Mouse (Mus musculus): ENCODE measurements around the gene Ddit4. TPM values are rescaled to one million over a fixed set of nuclear protein-coding genes. Genes with fewer than 3 reads are reported as not detected.

The Ddit4 gene
- polyA plus RNA-seq, 1 experiment from 2014 or later, result 97.1 TPM

- H3K4me3 ChIP-seq (ENCODE audit: low read length), result no peak overlapping the region
- no peak overlapping the region for H3K4me2 ChIP-seq (ENCODE audit: low read length)
- peak overlapping the region; percentile 41 for H3K9ac ChIP-seq (ENCODE audit: low read depth, low read length)
- no peaks in the 10 kb centered on the region for H3K9me3 ChIP-seq (ENCODE audit: control insufficient read depth, low read length)
- no peaks in the 10 kb centered on the region for H3K27me3 ChIP-seq (replicated peaks; ENCODE audit: control insufficient read depth, insufficient read depth, low read length)
- H3K27ac ChIP-seq (ENCODE audit: low read depth, low read length), result peak overlapping the region; percentile 34
- ATAC-seq, result no peak
- peaks cover 46% of the 10 kb centered on the region for H3K4me1 ChIP-seq (ENCODE audit: control insufficient read depth, insufficient read depth, low read depth, low read length)
- H3K36me3 ChIP-seq (ENCODE audit: control insufficient read depth, insufficient read depth, low read length), result no peaks in the 10 kb centered on the region
- WGBS, result 54% methylated on average over 7 of the region's 7 CpGs
These were observed 48.5 kb downstream of the Ddit4 start for GRCm38 (mm10) chr10:59903170-59903569.

- ATAC-seq, result no peak
- whole genome bisulfite sequencing, result 56% methylated on average over 8 of the region's 8 CpGs
- H3K9ac ChIP-seq (ENCODE audit: low read depth, low read length), result no peak overlapping the region
These were observed 49.0 kb downstream of the Ddit4 start for GRCm38 (mm10) chr10:59902606-59902990.

GRCm38 (mm10) chr10:59901986-59902605 is 49.5 kb downstream of the Ddit4 start:
- Histone ChIP-seq H3K27me3 (replicated peaks; ENCODE audit: control insufficient read depth, insufficient read depth, low read length) (no peaks in the 10 kb centered on the region), H3K9ac (ENCODE audit: low read depth, low read length) (no peak overlapping the region), H3K9me3 (ENCODE audit: control insufficient read depth, low read length) (no peaks in the 10 kb centered on the region), H3K27ac (ENCODE audit: low read depth, low read length) (peak overlapping the region; percentile 97; the same call in 1 of the 2 replicates), H3K4me3 (ENCODE audit: low read length) (no peak overlapping the region), H3K36me3 (ENCODE audit: control insufficient read depth, insufficient read depth, low read length) (no peaks in the 10 kb centered on the region), H3K4me2 (ENCODE audit: low read length) (no peak overlapping the region), H3K4me1 (ENCODE audit: control insufficient read depth, insufficient read depth, low read depth, low read length) (peaks cover 50% of the 10 kb centered on the region)
- 54% methylated on average over 8 of the region's 8 CpGs for WGBS
- ATAC-seq, result no peak

More at GRCm38 (mm10) chr10:59902606-59902990, 49.0 kb downstream of the Ddit4 start:
- Histone ChIP-seq H3K9me3 (ENCODE audit: control insufficient read depth, low read length) (no peaks in the 10 kb centered on the region), H3K27ac (ENCODE audit: low read depth, low read length) (peak overlapping the region; percentile 29; the same call in 1 of the 2 replicates), H3K27me3 (replicated peaks; ENCODE audit: control insufficient read depth, insufficient read depth, low read length) (no peaks in the 10 kb centered on the region), H3K4me3 (ENCODE audit: low read length) (no peak overlapping the region), H3K4me2 (ENCODE audit: low read length) (no peak overlapping the region), H3K36me3 (ENCODE audit: control insufficient read depth, insufficient read depth, low read length) (no peaks in the 10 kb centered on the region), H3K4me1 (ENCODE audit: control insufficient read depth, insufficient read depth, low read depth, low read length) (peaks cover 46% of the 10 kb centered on the region)

GRCm38 (mm10) chr10:59901463-59901862 is 50.2 kb downstream of the Ddit4 start:
- Histone ChIP-seq H3K27me3 (replicated peaks; ENCODE audit: control insufficient read depth, insufficient read depth, low read length) (no peaks in the 10 kb centered on the region), H3K4me1 (ENCODE audit: control insufficient read depth, insufficient read depth, low read depth, low read length) (peaks cover 56% of the 10 kb centered on the region), H3K9me3 (ENCODE audit: control insufficient read depth, low read length) (no peaks in the 10 kb centered on the region), H3K4me3 (ENCODE audit: low read length) (no peak overlapping the region), H3K36me3 (ENCODE audit: control insufficient read depth, insufficient read depth, low read length) (peaks cover under 1% of the 10 kb centered on the region; the same call in 1 of the 2 replicates), H3K27ac (ENCODE audit: low read depth, low read length) (peak overlapping the region; percentile 97), H3K4me2 (ENCODE audit: low read length) (no peak overlapping the region), H3K9ac (ENCODE audit: low read depth, low read length) (no peak overlapping the region)
- WGBS, result 92% methylated on average over 1 of the region's 1 CpGs
- ATAC-seq, result no peak

GRCm38 (mm10) chr10:59900939-59901338 is 50.7 kb downstream of the Ddit4 start:
- Histone ChIP-seq H3K9me3 (ENCODE audit: control insufficient read depth, low read length) (no peaks in the 10 kb centered on the region), H3K4me3 (ENCODE audit: low read length) (no peak overlapping the region), H3K4me2 (ENCODE audit: low read length) (no peak overlapping the region), H3K27ac (ENCODE audit: low read depth, low read length) (peak overlapping the region; percentile 97), H3K27me3 (replicated peaks; ENCODE audit: control insufficient read depth, insufficient read depth, low read length) (no peaks in the 10 kb centered on the region), H3K9ac (ENCODE audit: low read depth, low read length) (no peak overlapping the region), H3K4me1 (ENCODE audit: control insufficient read depth, insufficient read depth, low read depth, low read length) (peaks cover 59% of the 10 kb centered on the region), H3K36me3 (ENCODE audit: control insufficient read depth, insufficient read depth, low read length) (peaks cover 5% of the 10 kb centered on the region; the same call in 1 of the 2 replicates)
- WGBS, result 47% methylated on average over 4 of the region's 4 CpGs
- ATAC-seq, result no peak

GRCm38 (mm10) chr10:59900174-59900435 is 51.5 kb downstream of the Ddit4 start:
- H3K9me3 ChIP-seq (ENCODE audit: control insufficient read depth, low read length), result no peaks in the 10 kb centered on the region
- peaks cover 8% of the 10 kb centered on the region; the same call in 1 of the 2 replicates for H3K36me3 ChIP-seq (ENCODE audit: control insufficient read depth, insufficient read depth, low read length)
- H3K4me1 ChIP-seq (ENCODE audit: control insufficient read depth, insufficient read depth, low read depth, low read length), result peaks cover 59% of the 10 kb centered on the region
- H3K27ac ChIP-seq (ENCODE audit: low read depth, low read length), result peak overlapping the region; percentile 97
- peak overlapping the region; percentile 42 for H3K9ac ChIP-seq (ENCODE audit: low read depth, low read length)
- WGBS, result 25% methylated on average over 4 of the region's 4 CpGs
- H3K27me3 ChIP-seq (replicated peaks; ENCODE audit: control insufficient read depth, insufficient read depth, low read length), result no peaks in the 10 kb centered on the region
- ATAC-seq, result no peak
- H3K4me2 ChIP-seq (ENCODE audit: low read length), result peak overlapping the region; percentile 26; the same call in 1 of the 2 replicates
- H3K4me3 ChIP-seq (ENCODE audit: low read length), result no peak overlapping the region

Other genes with a start within 250 kb of the Ddit4 start
- gene Micu1, start 249.4 kb downstream of the Ddit4 start, polyA plus RNA-seq (2015; fragmentation: Nextera tagmentation; extraction: Ambion mirVana), result 85.0 and 87.1 TPM in 2 replicates
- gene Dnajb12, start 72.3 kb downstream of the Ddit4 start, polyA plus RNA-seq (2015; fragmentation: Nextera tagmentation; extraction: Ambion mirVana), result 20.6 and 23.7 TPM in 2 replicates
- 47.7 and 48.3 TPM in 2 replicates for gene Ascc1, start 51.0 kb upstream of the Ddit4 start, polyA plus RNA-seq (2015; fragmentation: Nextera tagmentation; extraction: Ambion mirVana)
- gene Anapc16, start 51.3 kb upstream of the Ddit4 start, polyA plus RNA-seq (2015; fragmentation: Nextera tagmentation; extraction: Ambion mirVana), result 101 and 116 TPM in 2 replicates
- gene Spock2, start 154.4 kb upstream of the Ddit4 start, polyA plus RNA-seq (2015; fragmentation: Nextera tagmentation; extraction: Ambion mirVana), result 119 and 128 TPM in 2 replicates